Mouse (Mus musculus): ENCODE measurements around the gene Tomm6. TPM values are rescaled to one million over a fixed set of nuclear protein-coding genes. Genes with fewer than 3 reads are reported as not detected.

Tomm6 gene
- polyA plus RNA-seq, 1 experiment from 2014 or later: 324 TPM

- WGBS: 59% methylated on average over 4 of the region's 4 CpGs
Measured at GRCm38 (mm10) chr17:47721183-47721582, 33.0 kb upstream of the Tomm6 start.

GRCm38 (mm10) chr17:47715037-47715436 lies 26.9 kb upstream of the Tomm6 start:
- no peaks in the 10 kb centered on the region for H3K9me3 ChIP-seq (ENCODE audit: low read length)
- no peak overlapping the region for H3K9ac ChIP-seq (replicated peaks; ENCODE audit: low read depth)
- no peaks in the 10 kb centered on the region for H3K4me1 ChIP-seq (ENCODE audit: insufficient read depth, low read depth, low read length)
- 40% methylated on average over 3 of the region's 3 CpGs for WGBS
- H3K27ac ChIP-seq (ENCODE audit: low read length): no peak overlapping the region
- H3K4me2 ChIP-seq (replicated peaks; ENCODE audit: low read depth, low read length): no peak overlapping the region
- H3K4me3 ChIP-seq (ENCODE audit: low read depth, low read length): no peak overlapping the region
- no peak for DNase-seq (ENCODE audit: low spot score)
- no peak for ATAC-seq
- H3K36me3 ChIP-seq (ENCODE audit: insufficient read depth, low read length): no peaks in the 10 kb centered on the region
- TF ChIP-seq CTCF (IDR thresholded peaks at IDR 0.05) (no peak), EP300 (IDR thresholded peaks at IDR 0.05) (no peak)
- H3K27me3 ChIP-seq (replicated peaks; ENCODE audit: insufficient read depth, low read length): no peaks in the 10 kb centered on the region

More at GRCm38 (mm10) chr17:47721183-47721582, 33.0 kb upstream of the Tomm6 start:
- no peak overlapping the region for H3K4me2 ChIP-seq (replicated peaks; ENCODE audit: low read depth, low read length)
- H3K36me3 ChIP-seq (ENCODE audit: insufficient read depth, low read length): no peaks in the 10 kb centered on the region
- no peak for ATAC-seq
- H3K4me1 ChIP-seq (ENCODE audit: insufficient read depth, low read depth, low read length): no peaks in the 10 kb centered on the region
- no peaks in the 10 kb centered on the region for H3K27me3 ChIP-seq (replicated peaks; ENCODE audit: insufficient read depth, low read length)
- H3K4me3 ChIP-seq (ENCODE audit: low read depth, low read length): no peak overlapping the region
- no peak overlapping the region for H3K9ac ChIP-seq (replicated peaks; ENCODE audit: low read depth)
- H3K27ac ChIP-seq (ENCODE audit: low read length): no peak overlapping the region
- no peak for DNase-seq (ENCODE audit: low spot score)
- no peaks in the 10 kb centered on the region for H3K9me3 ChIP-seq (ENCODE audit: low read length)
- no peak for TF ChIP-seq EP300 (IDR thresholded peaks at IDR 0.05)
- TF ChIP-seq CTCF (IDR thresholded peaks at IDR 0.05): no peak

GRCm38 (mm10) chr17:47712889-47713571 lies 24.8 kb upstream of the Tomm6 start:
- no peak overlapping the region for H3K9ac ChIP-seq (replicated peaks; ENCODE audit: low read depth)
- H3K4me3 ChIP-seq (ENCODE audit: low read depth, low read length): no peak overlapping the region
- no peak overlapping the region for H3K4me2 ChIP-seq (replicated peaks; ENCODE audit: low read depth, low read length)
- WGBS: 69% methylated on average over 9 of the region's 22 CpGs
- no peak overlapping the region for H3K27ac ChIP-seq (ENCODE audit: low read length)
- no peaks in the 10 kb centered on the region for H3K4me1 ChIP-seq (ENCODE audit: insufficient read depth, low read depth, low read length)
- H3K9me3 ChIP-seq (ENCODE audit: low read length): no peaks in the 10 kb centered on the region
- no peak for TF ChIP-seq EP300 (IDR thresholded peaks at IDR 0.05)
- TF ChIP-seq CTCF (IDR thresholded peaks at IDR 0.05): no peak
- ATAC-seq: no peak
- no peaks in the 10 kb centered on the region for H3K36me3 ChIP-seq (ENCODE audit: insufficient read depth, low read length)
- no peaks in the 10 kb centered on the region for H3K27me3 ChIP-seq (replicated peaks; ENCODE audit: insufficient read depth, low read length)
- no peak for DNase-seq (ENCODE audit: low spot score)

GRCm38 (mm10) chr17:47711883-47712282 lies 23.7 kb upstream of the Tomm6 start:
- no peaks in the 10 kb centered on the region for H3K4me1 ChIP-seq (ENCODE audit: insufficient read depth, low read depth, low read length)
- H3K4me2 ChIP-seq (replicated peaks; ENCODE audit: low read depth, low read length): no peak overlapping the region
- H3K4me3 ChIP-seq (ENCODE audit: low read depth, low read length): no peak overlapping the region
- ATAC-seq (no peak), DNase-seq (ENCODE audit: low spot score) (no peak)
- WGBS: 42% methylated on average over 6 of the region's 6 CpGs
- H3K27me3 ChIP-seq (replicated peaks; ENCODE audit: insufficient read depth, low read length): no peaks in the 10 kb centered on the region
- H3K9ac ChIP-seq (replicated peaks; ENCODE audit: low read depth): no peak overlapping the region
- no peak overlapping the region for H3K27ac ChIP-seq (ENCODE audit: low read length)
- no peak for TF ChIP-seq EP300 (IDR thresholded peaks at IDR 0.05)
- no peaks in the 10 kb centered on the region for H3K9me3 ChIP-seq (ENCODE audit: low read length)
- no peaks in the 10 kb centered on the region for H3K36me3 ChIP-seq (ENCODE audit: insufficient read depth, low read length)

GRCm38 (mm10) chr17:47710036-47710435 lies 21.9 kb upstream of the Tomm6 start:
- H3K4me1 ChIP-seq (ENCODE audit: insufficient read depth, low read depth, low read length): no peaks in the 10 kb centered on the region
- TF ChIP-seq EP300 (IDR thresholded peaks at IDR 0.05) (no peak), CTCF (IDR thresholded peaks at IDR 0.05) (no peak)
- H3K36me3 ChIP-seq (ENCODE audit: insufficient read depth, low read length): no peaks in the 10 kb centered on the region
- H3K4me2 ChIP-seq (replicated peaks; ENCODE audit: low read depth, low read length): no peak overlapping the region
- no peak for ATAC-seq
- no peaks in the 10 kb centered on the region for H3K9me3 ChIP-seq (ENCODE audit: low read length)
- WGBS: 54% methylated on average over 3 of the region's 3 CpGs
- DNase-seq (ENCODE audit: low spot score): no peak
- H3K9ac ChIP-seq (replicated peaks; ENCODE audit: low read depth): no peak overlapping the region
- H3K4me3 ChIP-seq (ENCODE audit: low read depth, low read length): no peak overlapping the region
- no peak overlapping the region for H3K27ac ChIP-seq (ENCODE audit: low read length)
- H3K27me3 ChIP-seq (replicated peaks; ENCODE audit: insufficient read depth, low read length): no peaks in the 10 kb centered on the region

GRCm38 (mm10) chr17:47708972-47709371 lies 20.8 kb upstream of the Tomm6 start:
- no peak for DNase-seq (ENCODE audit: low spot score)
- Histone ChIP-seq H3K9ac (replicated peaks; ENCODE audit: low read depth) (no peak overlapping the region), H3K36me3 (ENCODE audit: insufficient read depth, low read length) (no peaks in the 10 kb centered on the region), H3K4me3 (ENCODE audit: low read depth, low read length) (no peak overlapping the region), H3K9me3 (ENCODE audit: low read length) (no peaks in the 10 kb centered on the region), H3K27me3 (replicated peaks; ENCODE audit: insufficient read depth, low read length) (no peaks in the 10 kb centered on the region), H3K4me1 (ENCODE audit: insufficient read depth, low read depth, low read length) (no peaks in the 10 kb centered on the region), H3K4me2 (replicated peaks; ENCODE audit: low read depth, low read length) (no peak overlapping the region), H3K27ac (ENCODE audit: low read length) (no peak overlapping the region)
- no peak for ATAC-seq
- no peak for TF ChIP-seq CTCF (IDR thresholded peaks at IDR 0.05)
- no peak for TF ChIP-seq EP300 (IDR thresholded peaks at IDR 0.05)
- WGBS: 47% methylated on average over 4 of the region's 4 CpGs

GRCm38 (mm10) chr17:47707961-47708360 lies 19.8 kb upstream of the Tomm6 start:
- Histone ChIP-seq H3K36me3 (ENCODE audit: insufficient read depth, low read length) (no peaks in the 10 kb centered on the region), H3K4me3 (ENCODE audit: low read depth, low read length) (no peak overlapping the region), H3K9me3 (ENCODE audit: low read length) (no peaks in the 10 kb centered on the region), H3K4me1 (ENCODE audit: insufficient read depth, low read depth, low read length) (no peaks in the 10 kb centered on the region), H3K4me2 (replicated peaks; ENCODE audit: low read depth, low read length) (no peak overlapping the region), H3K9ac (replicated peaks; ENCODE audit: low read depth) (no peak overlapping the region), H3K27me3 (replicated peaks; ENCODE audit: insufficient read depth, low read length) (no peaks in the 10 kb centered on the region), H3K27ac (ENCODE audit: low read length) (no peak overlapping the region)
- DNase-seq (ENCODE audit: low spot score) (no peak), ATAC-seq (no peak)
- TF ChIP-seq CTCF (IDR thresholded peaks at IDR 0.05) (no peak), EP300 (IDR thresholded peaks at IDR 0.05) (no peak)
- WGBS: 63% methylated on average over 3 of the region's 3 CpGs
